Mouse (Mus musculus) lung, embryonic 16.5 days (tissue): ENCODE measurements around the gene Nr5a2. TPM values are rescaled to one million over a fixed set of nuclear protein-coding genes. Genes with fewer than 3 reads are reported as not detected.

Source experiments
- ATAC-seq: fragments of 200-750 bp; cut with Nextera tagmentation; 2 replicates; pipeline ENCODE4 v1.8.0; 2017; ENCODE audit warnings: low read depth, mild to moderate bottlenecking, moderate library complexity
- H3K27ac ChIP-seq: fragments of 300-500 bp; sonication (generic); 2 replicates; pipeline ENCODE4 v1.5.1; 2014; ENCODE audit warnings: mild to moderate bottlenecking, control low read depth, low read length
- H3K27me3 ChIP-seq: fragments of 300-500 bp; sonication (generic); 2 replicates; pipeline ENCODE4 v1.6.1; 2014; ENCODE audit warnings: low read depth, low read length, mixed read lengths; ENCODE audit not compliant: control insufficient read depth, insufficient read depth
- H3K36me3 ChIP-seq: fragments of 300-500 bp; sonication (generic); 2 replicates; pipeline ENCODE4 v1.6.1; 2014; ENCODE audit warnings: low read length; ENCODE audit not compliant: control insufficient read depth, insufficient read depth
- H3K4me1 ChIP-seq: fragments of 300-500 bp; sonication (generic); replicated peaks from 2 replicates; pipeline ENCODE4 v1.6.1; 2014; ENCODE audit warnings: low read length, mixed read lengths; ENCODE audit not compliant: control insufficient read depth, insufficient read depth
- H3K4me2 ChIP-seq: fragments of 300-500 bp; sonication (generic); 2 replicates; pipeline ENCODE4 v1.6.1; 2014; ENCODE audit warnings: low read depth, low read length, control low read depth
- H3K4me3 ChIP-seq: fragments of 300-500 bp; sonication (generic); 2 replicates; pipeline ENCODE4 v1.5.1; 2014; ENCODE audit warnings: mild to moderate bottlenecking, low read length, control low read depth
- H3K9ac ChIP-seq: fragments of 300-500 bp; sonication (generic); 2 replicates; pipeline ENCODE4 v1.6.1; 2014; ENCODE audit warnings: low read length, control low read depth
- H3K9me3 ChIP-seq: fragments of 300-500 bp; sonication (generic); 2 replicates; pipeline ENCODE4 v1.6.1; 2016; ENCODE audit warnings: low read length; ENCODE audit not compliant: control insufficient read depth
- WGBS: fragments of 180-500 bp; shearing (Covaris S2); extraction: QIAGEN DNeasy Blood & Tissue Kit; methylation state at CpG from one replicate; pipeline ENCODE4 v1.1.7; 2014; 5-methylcytosine and 5-hydroxymethylcytosine counted together
- polyA plus RNA-seq: library from polyadenylated mRNA; unstranded; fragments of >200 nt; fragmentation: Nextera tagmentation; extraction: Ambion mirVana; gene quantifications from 2 replicates; pipeline ENCODE4 v1.2.1, GENCODE M21; 2015

Nr5a2 gene
- polyA plus RNA-seq, 1 experiment from 2014 or later, result 2.3 TPM

GRCm38 (mm10) chr1:136945876-136946275, 14.4 kb downstream of the Nr5a2 start:
- peak overlapping the region; percentile 60 for H3K4me3 ChIP-seq
- no peaks in the 10 kb centered on the region for H3K36me3 ChIP-seq
- H3K27me3 ChIP-seq, result peaks cover 71% of the 10 kb centered on the region
- 3% methylated on average over 10 of the region's 10 CpGs for WGBS
- no peaks in the 10 kb centered on the region for H3K9me3 ChIP-seq
- no peak for ATAC-seq
- no peak overlapping the region for H3K27ac ChIP-seq
- H3K9ac ChIP-seq, result no peak overlapping the region
- peak overlapping the region; percentile 31 for H3K4me2 ChIP-seq
- H3K4me1 ChIP-seq, result peaks cover 18% of the 10 kb centered on the region; the same call in 1 of the 2 replicates

DNA sequence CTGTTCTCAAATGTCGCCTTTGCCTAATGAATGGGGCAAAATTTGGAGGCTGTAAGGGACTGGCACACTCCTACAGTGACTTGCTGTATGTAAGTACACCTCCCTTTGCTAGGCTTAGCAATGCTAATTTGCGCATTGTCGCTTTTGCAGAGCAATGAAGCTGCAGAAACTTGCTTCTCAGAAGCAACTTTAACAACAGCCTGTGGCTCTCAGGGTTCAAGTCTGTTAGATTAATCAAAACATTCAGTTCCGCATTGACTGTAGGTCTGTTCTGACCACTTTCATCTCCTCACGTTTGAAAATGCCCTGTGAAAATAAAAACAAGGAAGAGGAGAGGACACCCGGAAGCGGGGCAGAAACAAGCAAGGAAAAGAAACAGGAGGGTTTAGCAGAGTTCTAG, 14.8 kb downstream of the Nr5a2 start:
- ATAC-seq, result no peak
- Histone ChIP-seq H3K9ac (no peak overlapping the region), H3K9me3 (no peaks in the 10 kb centered on the region), H3K4me1 (peaks cover 18% of the 10 kb centered on the region; the same call in 1 of the 2 replicates), H3K27ac (no peak overlapping the region), H3K27me3 (peaks cover 67% of the 10 kb centered on the region), H3K4me3 (peak overlapping the region; percentile 60), H3K36me3 (no peaks in the 10 kb centered on the region), H3K4me2 (peak overlapping the region; percentile 31)
- 8% methylated on average over 7 of the region's 7 CpGs for WGBS

DNA sequence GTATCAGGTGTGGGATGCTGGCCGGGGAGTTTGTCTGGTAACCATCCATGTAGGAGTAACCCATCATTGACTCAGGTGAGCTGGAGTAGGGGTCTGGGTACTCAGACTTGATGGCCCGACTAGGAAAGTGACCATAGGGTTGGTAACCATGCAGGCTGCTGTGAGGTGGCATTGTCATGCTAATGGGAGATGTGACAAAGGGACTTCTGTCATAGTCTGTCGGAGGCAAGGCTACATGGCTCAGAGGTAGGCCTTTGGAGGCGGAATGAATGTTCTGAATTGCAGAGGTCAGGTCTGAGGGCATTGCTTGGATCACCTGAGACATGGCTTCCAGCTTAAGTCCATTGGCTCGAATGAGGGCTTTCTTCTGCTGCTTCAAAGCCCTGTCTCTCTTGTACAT, 19.6 kb downstream of the Nr5a2 start:
- Histone ChIP-seq H3K9ac (no peak overlapping the region), H3K9me3 (no peaks in the 10 kb centered on the region), H3K4me2 (no peak overlapping the region), H3K27ac (no peak overlapping the region), H3K27me3 (peaks cover 22% of the 10 kb centered on the region), H3K4me1 (0 out of 2 replicates have a peak, but pooled peaks cover 2% of the 10 kb centered on the region), H3K36me3 (no peaks in the 10 kb centered on the region), H3K4me3 (no peak overlapping the region)
- 89% methylated on average over 5 of the region's 5 CpGs for WGBS
- no peak for ATAC-seq

- ATAC-seq, result no peak
- H3K9ac ChIP-seq, result no peak overlapping the region
- H3K4me2 ChIP-seq, result no peak overlapping the region
- H3K9me3 ChIP-seq, result no peaks in the 10 kb centered on the region
- H3K27ac ChIP-seq, result no peak overlapping the region
- H3K4me3 ChIP-seq, result no peak overlapping the region
- 48% methylated on average over 1 of the region's 1 CpGs for WGBS
- H3K27me3 ChIP-seq, result peaks cover 13% of the 10 kb centered on the region
- no peaks in the 10 kb centered on the region for H3K4me1 ChIP-seq
- H3K36me3 ChIP-seq, result no peaks in the 10 kb centered on the region
These were observed 21.0 kb downstream of the Nr5a2 start for GRCm38 (mm10) chr1:136939220-136939619.

GRCm38 (mm10) chr1:136935960-136936324, 24.3 kb downstream of the Nr5a2 start:
- H3K9ac ChIP-seq, result no peak overlapping the region
- no peak overlapping the region for H3K4me2 ChIP-seq
- ATAC-seq, result no peak
- H3K36me3 ChIP-seq, result no peaks in the 10 kb centered on the region
- H3K9me3 ChIP-seq, result no peaks in the 10 kb centered on the region
- no peaks in the 10 kb centered on the region for H3K4me1 ChIP-seq
- no peak overlapping the region for H3K4me3 ChIP-seq
- no peak overlapping the region for H3K27ac ChIP-seq
- WGBS, result 85% methylated on average over 8 of the region's 9 CpGs
- H3K27me3 ChIP-seq, result no peaks in the 10 kb centered on the region

- Histone ChIP-seq H3K4me1 (no peaks in the 10 kb centered on the region), H3K4me2 (no peak overlapping the region), H3K36me3 (no peaks in the 10 kb centered on the region), H3K9me3 (no peaks in the 10 kb centered on the region), H3K4me3 (no peak overlapping the region), H3K27me3 (no peaks in the 10 kb centered on the region), H3K9ac (no peak overlapping the region), H3K27ac (no peak overlapping the region)
- WGBS, result 70% methylated on average over 8 of the region's 8 CpGs
- no peak for ATAC-seq
These were observed 24.8 kb downstream of the Nr5a2 start for GRCm38 (mm10) chr1:136935316-136935959.

- Histone ChIP-seq H3K9me3 (no peaks in the 10 kb centered on the region), H3K4me2 (no peak overlapping the region), H3K4me1 (no peaks in the 10 kb centered on the region), H3K27ac (no peak overlapping the region), H3K36me3 (no peaks in the 10 kb centered on the region), H3K27me3 (no peaks in the 10 kb centered on the region), H3K4me3 (no peak overlapping the region), H3K9ac (no peak overlapping the region)
- 73% methylated on average over 10 of the region's 10 CpGs for WGBS
- no peak for ATAC-seq
These were observed 26.2 kb downstream of the Nr5a2 start for GRCm38 (mm10) chr1:136934051-136934450.

DNA sequence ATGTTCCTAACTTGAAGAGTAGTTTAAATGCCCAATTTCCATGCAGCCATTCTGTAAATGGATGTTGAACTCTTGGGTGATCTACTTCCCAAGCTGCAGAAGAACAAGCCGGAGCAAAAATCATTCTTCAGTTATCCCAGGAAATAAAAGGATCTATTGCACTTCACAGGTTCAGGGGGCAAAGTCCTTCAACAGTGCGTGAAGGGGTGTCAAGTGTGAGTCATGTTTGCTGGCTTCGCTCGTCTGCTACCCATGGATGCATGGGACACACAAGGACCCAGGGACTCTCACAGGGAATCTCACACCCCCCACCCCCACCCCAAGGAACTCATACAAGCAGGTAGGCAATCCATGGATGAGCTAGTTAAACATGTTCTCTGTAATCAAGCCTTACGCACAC, 29.2 kb downstream of the Nr5a2 start:
- Histone ChIP-seq H3K4me2 (no peak overlapping the region), H3K9ac (no peak overlapping the region), H3K27me3 (no peaks in the 10 kb centered on the region), H3K27ac (no peak overlapping the region), H3K9me3 (no peaks in the 10 kb centered on the region), H3K36me3 (no peaks in the 10 kb centered on the region), H3K4me3 (no peak overlapping the region), H3K4me1 (no peaks in the 10 kb centered on the region)
- ATAC-seq, result no peak
- WGBS, result 60% methylated on average over 5 of the region's 5 CpGs

- Histone ChIP-seq H3K9me3 (no peaks in the 10 kb centered on the region), H3K36me3 (no peaks in the 10 kb centered on the region), H3K27ac (no peak overlapping the region), H3K4me3 (no peak overlapping the region), H3K4me2 (no peak overlapping the region), H3K4me1 (no peaks in the 10 kb centered on the region), H3K9ac (no peak overlapping the region), H3K27me3 (no peaks in the 10 kb centered on the region)
- 77% methylated on average over 6 of the region's 6 CpGs for WGBS
- ATAC-seq, result no peak
These were observed 30.5 kb downstream of the Nr5a2 start for GRCm38 (mm10) chr1:136929743-136930142.

DNA sequence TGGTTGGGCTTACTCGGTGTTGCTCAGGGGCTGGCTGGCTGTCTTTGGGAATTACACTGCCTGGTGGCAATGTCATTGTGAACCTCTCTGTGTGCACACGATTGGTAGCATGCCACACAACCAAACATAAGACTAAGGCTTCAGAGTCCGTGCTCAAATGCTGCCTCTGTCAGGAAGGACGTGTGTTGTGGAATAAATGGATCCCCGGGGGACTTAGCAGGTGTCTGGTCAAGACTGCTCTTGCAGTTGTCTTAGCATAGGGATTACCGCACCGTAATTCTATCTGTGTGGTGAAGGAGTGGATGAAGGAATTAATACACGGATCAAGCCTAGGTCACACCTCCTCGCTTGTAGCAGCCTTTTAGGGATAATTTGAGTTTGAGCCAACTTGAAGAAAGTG, 32.8 kb downstream of the Nr5a2 start:
- WGBS, result 57% methylated on average over 9 of the region's 9 CpGs
- Histone ChIP-seq H3K4me3 (no peak overlapping the region), H3K9ac (no peak overlapping the region), H3K27ac (no peak overlapping the region), H3K4me1 (no peaks in the 10 kb centered on the region), H3K36me3 (no peaks in the 10 kb centered on the region), H3K4me2 (no peak overlapping the region), H3K27me3 (no peaks in the 10 kb centered on the region), H3K9me3 (no peaks in the 10 kb centered on the region)
- no peak for ATAC-seq
